Mouse (Mus musculus) brown adipose tissue, adult 24 weeks (tissue): ENCODE data around the gene Eno1. TPM values are rescaled to one million over a fixed set of nuclear protein-coding genes. Genes with fewer than 3 reads are reported as not detected.

ENCODE experiments used
- H3K27ac ChIP-seq: fragments of 200-500 bp; replicated peaks from 2 replicates; pipeline ENCODE4 v1.5.1; 2012; ENCODE audit warnings: low read depth, mild to moderate bottlenecking, low read length
- H3K4me1 ChIP-seq: fragments of 200-500 bp; 2 replicates; pipeline ENCODE4 v1.6.1; 2012; ENCODE audit warnings: low read length, mixed read lengths; ENCODE audit not compliant: control insufficient read depth, insufficient read depth, insufficient read length
- H3K4me3 ChIP-seq: fragments of 200-500 bp; 2 replicates; pipeline ENCODE4 v1.5.1; 2012; ENCODE audit warnings: low read depth, mild to moderate bottlenecking, low read length, moderate library complexity; ENCODE audit not compliant: insufficient read depth
- polyA plus RNA-seq: library from polyadenylated mRNA; stranded (reverse); fragments of >200 nt; gene quantifications from 2 replicates; pipeline ENCODE4 v1.2.4, GENCODE M21; 2012; ENCODE audit not compliant: missing spikeins, insufficient read depth, insufficient read length

The Eno1 gene
- polyA plus RNA-seq, 1 experiment = 2,211 TPM

DNA sequence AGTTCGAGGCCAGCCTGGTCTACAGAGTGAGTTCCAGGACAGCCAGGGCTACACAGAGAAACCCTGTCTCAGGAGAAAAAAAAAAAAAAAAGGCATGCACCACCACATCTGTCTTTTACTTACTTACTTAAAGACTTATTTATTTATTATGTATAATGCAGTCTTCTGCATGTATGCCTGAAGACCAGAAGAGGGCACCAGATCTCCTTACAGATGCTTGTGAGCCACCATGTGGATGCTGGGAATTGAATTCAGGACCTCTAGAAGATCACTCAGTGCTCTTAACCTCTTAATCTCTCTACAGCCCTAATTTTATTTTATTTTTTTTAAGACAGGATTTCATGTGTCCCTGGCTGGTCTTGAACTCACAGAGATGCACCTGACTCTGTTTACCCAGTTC lies 18.6 kb upstream of the Eno1 start:
- no peak overlapping the region for H3K4me3 ChIP-seq
- no peak overlapping the region for H3K27ac ChIP-seq
- H3K4me1 ChIP-seq = no peaks in the 10 kb centered on the region

- H3K4me1 ChIP-seq = no peaks in the 10 kb centered on the region
- peak overlapping the region; percentile 37 for H3K4me3 ChIP-seq
- no peak overlapping the region for H3K27ac ChIP-seq
These were observed 16.8 kb upstream of the Eno1 start for GRCm38 (mm10) chr4:150219501-150220292.

- Histone ChIP-seq H3K4me3 (peak overlapping the region; percentile 40), H3K4me1 (no peaks in the 10 kb centered on the region), H3K27ac (peak overlapping the region; percentile 79)
These were observed 15.9 kb upstream of the Eno1 start for GRCm38 (mm10) chr4:150220584-150220983.

- H3K4me1 ChIP-seq = no peaks in the 10 kb centered on the region
- peak overlapping the region; percentile 79 for H3K27ac ChIP-seq
- H3K4me3 ChIP-seq = no peak overlapping the region
These were observed 15.4 kb upstream of the Eno1 start for GRCm38 (mm10) chr4:150221017-150221640.

- H3K4me1 ChIP-seq = peaks cover 5% of the 10 kb centered on the region
- no peak overlapping the region for H3K27ac ChIP-seq
These were observed 12.7 kb upstream of the Eno1 start for GRCm38 (mm10) chr4:150223830-150224229.

GRCm38 (mm10) chr4:150225700-150226099 lies 10.8 kb upstream of the Eno1 start:
- Histone ChIP-seq H3K4me3 (no peak overlapping the region), H3K27ac (no peak overlapping the region), H3K4me1 (peaks cover 10% of the 10 kb centered on the region)

More at GRCm38 (mm10) chr4:150223830-150224229, 12.7 kb upstream of the Eno1 start:
- H3K4me3 ChIP-seq = no peak overlapping the region

GRCm38 (mm10) chr4:150226818-150227688 lies 9.5 kb upstream of the Eno1 start:
- Histone ChIP-seq H3K27ac (no peak overlapping the region; the same call in 1 of the 2 replicates), H3K4me3 (no peak overlapping the region), H3K4me1 (peaks cover 14% of the 10 kb centered on the region)

DNA sequence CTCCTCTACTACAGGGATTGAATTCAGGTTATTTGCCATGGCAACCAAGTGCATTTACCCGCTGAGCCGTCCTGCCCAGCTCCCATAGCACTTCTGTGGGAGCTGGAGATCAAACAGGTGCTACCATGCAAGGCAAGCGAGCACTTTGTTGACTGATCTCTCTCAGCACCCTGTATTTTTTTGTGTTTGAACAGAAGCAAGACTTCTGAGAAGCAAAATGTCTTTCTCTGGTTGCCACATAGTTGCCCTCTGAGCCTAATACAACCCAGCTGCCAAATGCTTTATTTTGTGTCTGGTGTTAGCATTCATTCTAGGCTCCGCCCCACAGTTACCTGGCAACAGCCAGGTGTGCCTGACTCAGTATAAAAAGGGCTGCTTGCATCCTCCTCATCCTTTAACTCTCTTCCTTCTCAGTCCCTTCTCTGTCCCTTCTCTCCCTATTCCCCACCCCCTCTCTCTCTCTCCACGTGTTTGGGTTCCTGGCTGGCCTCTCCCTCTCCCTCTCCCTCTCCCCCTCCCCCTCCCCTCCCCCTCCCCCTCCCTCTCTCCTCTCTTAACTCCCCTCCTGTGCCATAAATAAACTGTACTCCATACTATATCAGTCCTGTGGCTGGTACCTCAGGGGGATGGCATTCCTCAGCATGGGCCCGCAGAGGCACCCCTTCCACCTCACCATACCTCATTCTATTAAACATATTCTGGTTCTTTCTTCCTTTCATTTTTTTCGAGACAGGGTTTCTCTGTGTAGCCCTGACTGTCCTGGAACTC lies 7.8 kb upstream of the Eno1 start:
- H3K4me1 ChIP-seq = peaks cover 14% of the 10 kb centered on the region
- H3K4me3 ChIP-seq = no peak overlapping the region
- 0 out of 2 replicates have a peak overlapping the region, but pooled peaks have one; percentile 32 for H3K27ac ChIP-seq

GRCm38 (mm10) chr4:150229747-150230390 lies 6.7 kb upstream of the Eno1 start:
- H3K4me1 ChIP-seq = peaks cover 16% of the 10 kb centered on the region
- H3K4me3 ChIP-seq = no peak overlapping the region
- no peak overlapping the region for H3K27ac ChIP-seq

DNA sequence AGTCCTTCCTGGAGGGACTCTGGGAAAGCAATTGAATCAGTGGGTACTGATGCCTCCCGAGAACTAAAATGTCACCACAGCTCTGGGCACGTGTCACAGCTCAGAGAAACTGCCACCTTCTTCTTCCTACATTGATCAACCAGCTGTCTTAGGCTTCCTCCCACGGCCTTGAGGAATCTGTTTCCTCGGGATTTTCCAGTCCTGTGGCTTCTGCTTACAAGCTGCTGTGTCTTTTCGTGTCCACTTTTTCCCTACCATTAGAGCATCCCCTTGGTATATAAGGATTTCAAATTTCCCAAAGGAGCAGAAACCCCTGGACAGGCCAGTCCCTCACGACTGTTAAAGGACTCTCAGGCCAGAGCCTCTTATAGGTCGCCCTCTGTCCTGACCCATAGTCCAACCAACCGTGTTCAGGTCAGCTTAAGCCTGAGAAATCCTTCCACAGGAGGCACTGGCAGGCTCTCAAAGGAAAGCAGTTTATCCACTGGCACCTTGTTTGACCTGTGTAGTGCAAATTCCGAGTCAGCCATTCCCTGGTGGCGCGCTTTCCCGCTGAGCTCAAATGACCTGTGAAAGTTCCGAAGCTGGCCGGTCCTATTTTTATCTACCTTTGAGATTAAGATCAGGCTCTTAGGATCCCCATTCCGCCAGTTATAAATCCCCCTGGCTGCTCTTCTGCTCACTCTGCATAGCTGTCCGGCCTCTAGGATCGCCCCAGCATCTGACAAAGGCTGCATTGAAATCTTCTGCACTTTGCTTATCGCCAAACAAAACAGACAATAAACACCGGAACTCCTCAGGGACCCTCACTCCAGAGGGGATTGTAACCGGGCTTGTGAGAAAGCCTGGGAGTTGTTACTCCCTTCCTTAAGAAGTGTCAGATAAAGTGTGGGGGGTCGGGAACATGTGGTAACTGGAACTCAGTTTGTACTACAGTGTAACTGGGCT lies 5.8 kb upstream of the Eno1 start:
- Histone ChIP-seq H3K4me1 (peaks cover 16% of the 10 kb centered on the region), H3K4me3 (no peak overlapping the region), H3K27ac (peak overlapping the region; percentile 56)

DNA sequence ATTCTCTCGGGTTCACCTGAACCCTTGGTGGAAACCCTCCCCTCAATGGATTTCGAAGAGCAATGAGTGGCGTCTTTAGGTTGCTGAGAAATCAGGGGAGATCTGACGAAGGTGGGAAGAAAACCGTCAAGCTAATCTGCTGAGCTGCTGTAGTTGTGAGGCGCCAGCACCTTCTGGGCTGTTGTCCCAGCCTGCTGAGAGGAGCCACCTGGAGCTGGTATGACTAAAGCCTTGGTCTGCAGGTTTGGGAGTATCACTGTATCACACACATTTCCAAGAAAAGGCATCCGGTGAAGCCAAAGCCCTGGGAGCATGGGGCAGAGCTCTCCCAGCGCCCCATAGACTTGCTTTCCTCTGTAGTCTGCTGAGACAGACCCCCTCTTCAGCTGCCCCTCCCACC lies 4.7 kb upstream of the Eno1 start:
- no peak overlapping the region for H3K27ac ChIP-seq
- H3K4me1 ChIP-seq = peaks cover 19% of the 10 kb centered on the region
- no peak overlapping the region for H3K4me3 ChIP-seq

DNA sequence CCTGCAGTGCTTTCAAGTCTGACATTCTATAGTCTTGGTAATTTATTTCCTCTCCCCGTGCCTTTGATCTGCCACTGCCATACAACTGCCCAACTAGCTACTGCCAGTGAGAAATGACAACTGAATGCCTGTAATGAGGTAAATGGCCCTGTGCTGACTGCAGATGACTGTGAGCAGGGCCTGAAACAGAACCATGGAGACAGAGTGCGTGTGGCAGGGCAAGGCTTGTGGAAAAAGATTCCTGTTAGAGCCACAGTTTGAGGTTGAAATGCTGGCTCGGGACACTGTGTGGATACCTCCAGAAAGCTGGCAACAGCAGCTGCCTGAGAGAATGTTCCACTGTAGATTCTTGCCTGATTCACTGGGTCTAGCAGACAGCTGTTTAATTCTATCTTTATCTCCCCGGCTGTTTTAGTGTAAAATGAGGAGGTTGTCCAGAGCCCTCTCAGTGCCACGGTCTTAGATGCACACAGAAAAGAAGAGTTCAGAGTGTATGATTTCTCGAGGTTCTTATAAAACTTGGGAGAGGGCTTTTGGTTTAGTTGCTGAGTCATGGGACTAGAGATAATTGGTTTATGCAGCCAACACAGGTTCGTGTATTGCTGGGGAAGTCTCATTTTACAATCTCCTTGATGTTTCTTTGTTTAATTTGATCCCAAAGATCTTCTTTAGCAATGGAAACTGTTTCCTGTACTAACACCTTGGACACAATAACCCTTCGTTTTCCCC lies 1.8 kb upstream of the Eno1 start:
- H3K27ac ChIP-seq = peak overlapping the region; percentile 19
- H3K4me3 ChIP-seq = no peak overlapping the region
- peaks cover 19% of the 10 kb centered on the region for H3K4me1 ChIP-seq

GRCm38 (mm10) chr4:150235585-150235984 lies 936 bp upstream of the Eno1 start:
- Histone ChIP-seq H3K4me3 (no peak overlapping the region), H3K4me1 (peaks cover 15% of the 10 kb centered on the region), H3K27ac (0 out of 2 replicates have a peak overlapping the region, but pooled peaks have one; percentile 7)
